Mouse (Mus musculus): ENCODE measurements around the gene Enpp6. TPM values are rescaled to one million over a fixed set of nuclear protein-coding genes. Genes with fewer than 3 reads are reported as not detected.

Gene Enpp6
- 0.04 and 0.34 TPM in 2 replicates for polyA plus RNA-seq (2014; fragmentation: Nextera tagmentation; extraction: Ambion mirVana)

- Histone ChIP-seq H3K36me3 (ENCODE audit: control insufficient read depth, insufficient read depth, low read length) (no peaks in the 10 kb centered on the region), H3K27me3 (ENCODE audit: control insufficient read depth, insufficient read depth, low read length) (no peaks in the 10 kb centered on the region), H3K4me2 (ENCODE audit: low read depth) (no peak within 1 kb of the TSS), H3K9ac (ENCODE audit: low read length) (no peak within 1 kb of the TSS), H3K9me3 (ENCODE audit: control insufficient read depth, low read length) (no peaks in the 10 kb centered on the region), H3K4me1 (ENCODE audit: control insufficient read depth, insufficient read depth, low read length) (no peaks in the 10 kb centered on the region), H3K4me3 (ENCODE audit: low read depth, low read length) (no peak within 1 kb of the TSS), H3K27ac (ENCODE audit: low read depth, low read length) (no peak within 1 kb of the TSS)
- DNase-seq (ENCODE audit: low spot score) (no peak), ATAC-seq (ENCODE audit: insufficient read depth, low FRiP score, low TSS enrichment) (no peak)
- WGBS: 88% methylated on average over 8 of the region's 8 CpGs
These were observed at the start of gene Enpp6 for GRCm38 (mm10) chr8:46986386-46987140. TSS of gene Enpp6 (plus strand) at chr8:46986887.

- no peaks in the 10 kb centered on the region for H3K4me1 ChIP-seq (ENCODE audit: control insufficient read depth, insufficient read depth, low read length)
- no peaks in the 10 kb centered on the region for H3K36me3 ChIP-seq (ENCODE audit: control insufficient read depth, insufficient read depth, low read length)
- no peak overlapping the region for H3K4me2 ChIP-seq (ENCODE audit: low read depth)
- no peak overlapping the region for H3K4me3 ChIP-seq (ENCODE audit: low read depth, low read length)
- H3K27ac ChIP-seq (ENCODE audit: low read depth, low read length): no peak overlapping the region
- no peaks in the 10 kb centered on the region for H3K27me3 ChIP-seq (ENCODE audit: control insufficient read depth, insufficient read depth, low read length)
- ATAC-seq (ENCODE audit: insufficient read depth, low FRiP score, low TSS enrichment) (no peak), DNase-seq (ENCODE audit: low spot score) (no peak)
- no peak overlapping the region for H3K9ac ChIP-seq (ENCODE audit: low read length)
- H3K9me3 ChIP-seq (ENCODE audit: control insufficient read depth, low read length): no peaks in the 10 kb centered on the region
- 85% methylated on average over 4 of the region's 4 CpGs for WGBS
These were observed 48.5 kb upstream of the Enpp6 start for GRCm38 (mm10) chr8:46938218-46938617.

- 59% methylated on average over 11 of the region's 11 CpGs for WGBS
These were observed 45.4 kb upstream of the Enpp6 start for GRCm38 (mm10) chr8:46941295-46941694.

GRCm38 (mm10) chr8:46941731-46942650 is 44.7 kb upstream of the Enpp6 start:
- H3K9ac ChIP-seq (ENCODE audit: low read length): no peak overlapping the region
- no peaks in the 10 kb centered on the region for H3K27me3 ChIP-seq (ENCODE audit: control insufficient read depth, insufficient read depth, low read length)
- WGBS: 71% methylated on average over 15 of the region's 15 CpGs
- H3K4me2 ChIP-seq (ENCODE audit: low read depth): no peak overlapping the region
- no peaks in the 10 kb centered on the region for H3K36me3 ChIP-seq (ENCODE audit: control insufficient read depth, insufficient read depth, low read length)
- H3K4me1 ChIP-seq (ENCODE audit: control insufficient read depth, insufficient read depth, low read length): no peaks in the 10 kb centered on the region
- H3K9me3 ChIP-seq (ENCODE audit: control insufficient read depth, low read length): no peaks in the 10 kb centered on the region
- H3K27ac ChIP-seq (ENCODE audit: low read depth, low read length): no peak overlapping the region
- H3K4me3 ChIP-seq (ENCODE audit: low read depth, low read length): no peak overlapping the region
- ATAC-seq (ENCODE audit: insufficient read depth, low FRiP score, low TSS enrichment): no peak
- no peak for DNase-seq (ENCODE audit: low spot score)

More at GRCm38 (mm10) chr8:46941295-46941694, 45.4 kb upstream of the Enpp6 start:
- ATAC-seq (ENCODE audit: insufficient read depth, low FRiP score, low TSS enrichment): no peak
- no peaks in the 10 kb centered on the region for H3K4me1 ChIP-seq (ENCODE audit: control insufficient read depth, insufficient read depth, low read length)
- H3K4me2 ChIP-seq (ENCODE audit: low read depth): no peak overlapping the region
- H3K9me3 ChIP-seq (ENCODE audit: control insufficient read depth, low read length): no peaks in the 10 kb centered on the region
- no peak overlapping the region for H3K4me3 ChIP-seq (ENCODE audit: low read depth, low read length)
- H3K27me3 ChIP-seq (ENCODE audit: control insufficient read depth, insufficient read depth, low read length): no peaks in the 10 kb centered on the region
- no peak overlapping the region for H3K9ac ChIP-seq (ENCODE audit: low read length)
- no peak for DNase-seq (ENCODE audit: low spot score)
- no peak overlapping the region for H3K27ac ChIP-seq (ENCODE audit: low read depth, low read length)
- no peaks in the 10 kb centered on the region for H3K36me3 ChIP-seq (ENCODE audit: control insufficient read depth, insufficient read depth, low read length)

GRCm38 (mm10) chr8:46942651-46943024 is 44.0 kb upstream of the Enpp6 start:
- H3K27me3 ChIP-seq (ENCODE audit: control insufficient read depth, insufficient read depth, low read length): no peaks in the 10 kb centered on the region
- no peak overlapping the region for H3K4me2 ChIP-seq (ENCODE audit: low read depth)
- H3K4me3 ChIP-seq (ENCODE audit: low read depth, low read length): no peak overlapping the region
- H3K4me1 ChIP-seq (ENCODE audit: control insufficient read depth, insufficient read depth, low read length): no peaks in the 10 kb centered on the region
- H3K9me3 ChIP-seq (ENCODE audit: control insufficient read depth, low read length): no peaks in the 10 kb centered on the region
- H3K27ac ChIP-seq (ENCODE audit: low read depth, low read length): no peak overlapping the region
- no peak for DNase-seq (ENCODE audit: low spot score)
- H3K9ac ChIP-seq (ENCODE audit: low read length): no peak overlapping the region
- no peak for ATAC-seq (ENCODE audit: insufficient read depth, low FRiP score, low TSS enrichment)
- no peaks in the 10 kb centered on the region for H3K36me3 ChIP-seq (ENCODE audit: control insufficient read depth, insufficient read depth, low read length)
- 78% methylated on average over 11 of the region's 11 CpGs for WGBS

GRCm38 (mm10) chr8:46943337-46943736 is 43.4 kb upstream of the Enpp6 start:
- WGBS: 82% methylated on average over 4 of the region's 4 CpGs
- Histone ChIP-seq H3K4me3 (ENCODE audit: low read depth, low read length) (no peak overlapping the region), H3K4me2 (ENCODE audit: low read depth) (no peak overlapping the region), H3K27ac (ENCODE audit: low read depth, low read length) (no peak overlapping the region), H3K36me3 (ENCODE audit: control insufficient read depth, insufficient read depth, low read length) (no peaks in the 10 kb centered on the region), H3K4me1 (ENCODE audit: control insufficient read depth, insufficient read depth, low read length) (no peaks in the 10 kb centered on the region), H3K9ac (ENCODE audit: low read length) (no peak overlapping the region), H3K27me3 (ENCODE audit: control insufficient read depth, insufficient read depth, low read length) (no peaks in the 10 kb centered on the region), H3K9me3 (ENCODE audit: control insufficient read depth, low read length) (no peaks in the 10 kb centered on the region)
- DNase-seq (ENCODE audit: low spot score) (no peak), ATAC-seq (ENCODE audit: insufficient read depth, low FRiP score, low TSS enrichment) (no peak)

GRCm38 (mm10) chr8:46946181-46946580 is 40.5 kb upstream of the Enpp6 start:
- H3K36me3 ChIP-seq (ENCODE audit: control insufficient read depth, insufficient read depth, low read length): no peaks in the 10 kb centered on the region
- no peaks in the 10 kb centered on the region for H3K27me3 ChIP-seq (ENCODE audit: control insufficient read depth, insufficient read depth, low read length)
- H3K27ac ChIP-seq (ENCODE audit: low read depth, low read length): no peak overlapping the region
- no peak for ATAC-seq (ENCODE audit: insufficient read depth, low FRiP score, low TSS enrichment)
- no peak overlapping the region for H3K4me3 ChIP-seq (ENCODE audit: low read depth, low read length)
- 81% methylated on average over 5 of the region's 5 CpGs for WGBS
- no peaks in the 10 kb centered on the region for H3K4me1 ChIP-seq (ENCODE audit: control insufficient read depth, insufficient read depth, low read length)
- no peak for DNase-seq (ENCODE audit: low spot score)
- H3K4me2 ChIP-seq (ENCODE audit: low read depth): no peak overlapping the region
- H3K9me3 ChIP-seq (ENCODE audit: control insufficient read depth, low read length): no peaks in the 10 kb centered on the region
- H3K9ac ChIP-seq (ENCODE audit: low read length): no peak overlapping the region

GRCm38 (mm10) chr8:46948091-46948757 is 38.5 kb upstream of the Enpp6 start:
- H3K9ac ChIP-seq (ENCODE audit: low read length): no peak overlapping the region
- no peak overlapping the region for H3K4me3 ChIP-seq (ENCODE audit: low read depth, low read length)
- ATAC-seq (ENCODE audit: insufficient read depth, low FRiP score, low TSS enrichment) (no peak), DNase-seq (ENCODE audit: low spot score) (no peak)
- H3K36me3 ChIP-seq (ENCODE audit: control insufficient read depth, insufficient read depth, low read length): no peaks in the 10 kb centered on the region
- 87% methylated on average over 14 of the region's 14 CpGs for WGBS
- no peaks in the 10 kb centered on the region for H3K4me1 ChIP-seq (ENCODE audit: control insufficient read depth, insufficient read depth, low read length)
- no peak overlapping the region for H3K27ac ChIP-seq (ENCODE audit: low read depth, low read length)
- no peak overlapping the region for H3K4me2 ChIP-seq (ENCODE audit: low read depth)
- H3K9me3 ChIP-seq (ENCODE audit: control insufficient read depth, low read length): no peaks in the 10 kb centered on the region
- H3K27me3 ChIP-seq (ENCODE audit: control insufficient read depth, insufficient read depth, low read length): no peaks in the 10 kb centered on the region
